Mouse (Mus musculus) myocyte (in vitro differentiated cells): Measurements from ENCODE around the gene Acsl1.

Experiments
- CEBPB ChIP-seq: IDR thresholded peaks from 2 replicates; pipeline ENCODE4 v1.6.1; 2011; ENCODE audit warnings: mild to moderate bottlenecking, moderate library complexity; ENCODE audit not compliant: poor library complexity, insufficient read depth, severe bottlenecking
- E2F4 ChIP-seq: IDR thresholded peaks from one replicate; pipeline ENCODE4 v1.6.1; 2011; ENCODE audit warnings: mild to moderate bottlenecking, control low read depth, moderate library complexity; ENCODE audit not compliant: insufficient read depth
- MYOG ChIP-seq, 3 experiments: IDR thresholded peaks; one replicate each; pipeline ENCODE4 v1.6.1; 2011; ENCODE audit warnings: control low read depth in 2 of 3, low read depth in 2 of 3, mild to moderate bottlenecking in 2 of 3; ENCODE audit not compliant: insufficient read length in 2 of 3, control insufficient read depth in 1 of 3, insufficient read depth in 1 of 3
- POLR2A ChIP-seq: IDR thresholded peaks from one replicate; pipeline ENCODE4 v1.6.1; 2011; ENCODE audit warnings: low read depth, mild to moderate bottlenecking, control low read depth, moderate library complexity; ENCODE audit not compliant: insufficient read length
- REST ChIP-seq: IDR thresholded peaks from one replicate; pipeline ENCODE4 v1.6.1; 2011; ENCODE audit warnings: mild to moderate bottlenecking, control low read depth, moderate library complexity; ENCODE audit not compliant: insufficient read depth, insufficient read length
- SRF ChIP-seq: IDR thresholded peaks from one replicate; pipeline ENCODE4 v1.6.1; 2011; ENCODE audit warnings: low read depth; ENCODE audit not compliant: control insufficient read depth, insufficient read length
- USF1 ChIP-seq: IDR thresholded peaks from one replicate; pipeline ENCODE4 v1.6.1; 2011; ENCODE audit warnings: low read depth, mild to moderate bottlenecking, control low read depth, moderate library complexity

DNA sequence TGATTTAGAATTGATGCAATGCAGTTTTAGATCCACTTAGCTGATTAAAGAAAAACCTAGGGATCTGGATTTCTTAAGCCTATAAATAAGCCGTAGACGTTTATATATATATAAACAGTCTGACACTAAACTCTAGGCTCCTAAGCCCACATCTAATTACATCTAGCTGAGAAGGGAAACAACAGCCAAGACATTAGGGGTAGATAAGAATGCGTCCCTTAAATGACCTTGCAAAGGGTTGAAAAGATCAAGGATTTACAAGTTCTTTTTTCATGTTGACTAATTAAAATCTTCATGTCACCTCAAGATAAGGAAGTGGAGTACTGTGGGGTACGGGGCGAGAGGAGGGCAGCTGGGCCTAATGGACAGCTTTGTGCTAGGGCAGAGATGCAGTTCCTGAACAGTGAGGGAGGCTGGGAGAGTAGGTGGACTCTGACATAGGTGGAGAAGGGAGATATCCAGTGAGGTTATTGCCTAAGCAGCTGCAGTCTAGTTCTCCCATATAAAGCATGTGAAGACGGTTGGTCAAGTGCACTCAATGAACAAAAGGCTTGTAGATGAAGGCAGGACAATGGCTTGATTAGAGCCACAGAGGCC, 12.5 kb upstream of the Acsl1 start:
- TF ChIP-seq E2F4 = no peak
- TF ChIP-seq MYOG (IDR thresholded peaks at IDR 0.05; ENCODE audit: control insufficient read depth in 1 of 3, insufficient read depth in 1 of 3, insufficient read length in 2 of 3, low read depth in 2 of 3) = no peak
- TF ChIP-seq POLR2A = no peak
- no peak for TF ChIP-seq SRF
- TF ChIP-seq USF1 = no peak
- TF ChIP-seq CEBPB = no peak
- no peak for TF ChIP-seq REST
